Mouse (Mus musculus) neural tube, embryonic 13.5 days (tissue): Measurements from ENCODE around the gene Atp6v1e1. TPM values are rescaled to one million over a fixed set of nuclear protein-coding genes. Genes with fewer than 3 reads are reported as not detected.
"Not testable (repeated sequence)": the region's sequence is repeated elsewhere in the genome, so short reads cannot be mapped to it uniquely, and the experiment has no call there.

ENCODE experiments used
- ATAC-seq: fragments of 200-750 bp; cut with Nextera tagmentation; 2 replicates; pipeline ENCODE4 v1.8.0; 2017; ENCODE audit warnings: low read depth, mild to moderate bottlenecking, moderate TSS enrichment, moderate library complexity
- H3K27ac ChIP-seq: fragments of 300-500 bp; sonication (generic); replicated peaks from 2 replicates; pipeline ENCODE4 v1.5.1; 2015; ENCODE audit warnings: moderate library complexity, mild to moderate bottlenecking, inconsistent platforms
- H3K27me3 ChIP-seq: fragments of 300-500 bp; sonication (generic); 2 replicates; pipeline ENCODE4 v1.6.1; 2015; ENCODE audit warnings: mild to moderate bottlenecking, inconsistent platforms
- H3K36me3 ChIP-seq: fragments of 300-500 bp; sonication (generic); 2 replicates; pipeline ENCODE4 v1.6.1; 2015; ENCODE audit warnings: mild to moderate bottlenecking, inconsistent platforms
- H3K4me1 ChIP-seq: fragments of 300-500 bp; sonication (generic); replicated peaks from 2 replicates; pipeline ENCODE4 v1.6.1; 2015; ENCODE audit warnings: inconsistent platforms
- H3K4me2 ChIP-seq: fragments of 300-500 bp; sonication (generic); 2 replicates; pipeline ENCODE4 v1.6.1; 2015; ENCODE audit warnings: inconsistent platforms, mild to moderate bottlenecking, moderate library complexity
- H3K4me3 ChIP-seq: fragments of 300-500 bp; sonication (generic); 2 replicates; pipeline ENCODE4 v1.5.1; 2015; ENCODE audit warnings: mild to moderate bottlenecking, inconsistent platforms
- H3K9ac ChIP-seq: fragments of 300-500 bp; sonication (generic); 2 replicates; pipeline ENCODE4 v1.6.1; 2015; ENCODE audit warnings: moderate library complexity, mild to moderate bottlenecking, inconsistent platforms
- H3K9me3 ChIP-seq: fragments of 300-500 bp; sonication (generic); 2 replicates; pipeline ENCODE4 v1.6.1; 2016; ENCODE audit warnings: inconsistent platforms
- WGBS: fragments of 180-500 bp; shearing (Covaris S2); methylation state at CpG from one replicate; pipeline ENCODE4 v1.1.7; 2015; 5-methylcytosine and 5-hydroxymethylcytosine counted together
- polyA plus RNA-seq: library from polyadenylated mRNA; unstranded; fragments of >200 nt; fragmentation: Nextera tagmentation; extraction: Ambion mirVana; gene quantifications from 2 replicates; pipeline ENCODE4 v1.2.1, GENCODE M21; 2015

Atp6v1e1 gene
- polyA plus RNA-seq, 1 experiment from 2014 or later = 301 TPM

DNA sequence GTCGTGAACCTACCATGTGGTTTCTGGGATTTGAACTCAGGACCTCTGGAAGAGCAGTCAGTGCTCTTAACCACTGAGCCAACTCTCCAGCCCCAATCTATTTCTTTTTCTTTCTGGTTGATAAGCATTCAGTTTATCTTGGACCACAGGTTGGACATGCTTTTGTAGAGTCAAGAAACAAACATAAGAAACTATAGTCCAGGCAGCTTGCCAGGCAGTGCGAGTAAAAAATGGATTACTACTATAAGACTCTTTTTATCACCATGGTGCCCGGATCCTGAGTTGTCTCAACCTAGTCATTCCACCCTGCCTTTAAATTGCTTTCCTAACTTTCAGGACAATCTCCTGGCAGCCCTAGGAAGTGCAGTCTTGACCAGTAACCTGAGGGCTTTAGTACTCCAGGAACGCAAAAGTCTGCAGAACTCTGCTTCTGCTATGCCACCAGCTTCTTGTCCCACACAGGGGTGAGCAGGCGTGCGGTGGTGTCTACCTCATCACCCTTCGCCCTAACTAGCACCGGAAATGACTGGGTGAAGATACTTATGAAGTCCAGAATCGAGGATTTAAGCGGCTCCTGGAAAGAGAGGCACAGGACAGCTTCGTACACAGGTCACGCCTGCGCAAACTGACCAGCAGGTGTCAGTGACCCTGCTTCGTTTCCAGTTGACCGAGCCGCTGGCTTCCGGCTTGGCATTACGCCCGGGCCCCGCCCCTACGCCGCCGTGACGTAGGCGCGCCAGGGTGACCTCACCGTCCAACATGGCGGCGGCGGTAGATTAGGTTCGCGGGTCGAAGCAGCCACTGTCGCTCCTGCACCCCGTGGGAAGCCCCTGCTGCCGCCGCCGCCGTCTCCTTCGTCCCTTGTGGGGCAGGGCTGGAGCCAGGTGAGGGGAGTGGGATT is 13.1 kb upstream of the Atp6v1e1 start, which contains the start of gene Bcl2l13:
TSS of gene Bcl2l13 (plus strand) at position 739 of the 901 bp plus-strand sequence.
- peak within 1 kb of the TSS; percentile 67 for H3K4me3 ChIP-seq
- peak within 1 kb of the TSS; percentile 74 for H3K4me2 ChIP-seq
- 0 out of 2 replicates have a peak, but pooled peaks cover 6% of the 10 kb centered on the region for H3K36me3 ChIP-seq
- peak; percentile 95 for ATAC-seq
- H3K9ac ChIP-seq = peak within 1 kb of the TSS; percentile 97
- 5% methylated on average over 40 of the region's 40 CpGs for WGBS
- no peaks in the 10 kb centered on the region for H3K9me3 ChIP-seq
- H3K27me3 ChIP-seq = no peaks in the 10 kb centered on the region; the same call in 1 of the 2 replicates
- peak within 1 kb of the TSS; percentile 98 for H3K27ac ChIP-seq
- peaks cover 19% of the 10 kb centered on the region for H3K4me1 ChIP-seq

DNA sequence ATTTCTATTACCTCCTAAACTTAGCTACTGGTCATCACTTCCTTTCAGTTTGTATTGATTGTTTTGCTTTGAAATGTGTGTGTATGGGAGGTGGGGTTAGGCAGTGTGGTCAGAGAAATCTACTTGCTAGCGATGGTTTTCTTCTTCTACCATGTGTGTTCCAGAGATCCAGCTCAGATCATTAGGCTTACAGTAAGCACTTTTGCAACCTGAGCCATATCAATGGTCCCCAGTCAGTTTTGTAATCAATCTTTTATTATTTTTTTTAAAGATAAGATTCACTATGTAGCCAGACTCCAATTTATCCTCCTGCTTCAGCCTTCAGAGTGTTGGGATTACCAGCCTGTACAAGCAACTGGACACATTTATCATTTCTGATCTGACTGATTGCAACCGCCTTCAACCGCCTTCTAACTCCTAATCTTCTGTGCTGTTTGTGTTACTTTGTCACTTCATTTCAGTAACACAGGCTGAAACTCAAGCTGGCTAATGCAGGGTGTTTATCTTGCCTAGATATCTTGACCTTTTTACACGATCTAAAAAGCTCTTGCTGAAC is 12.3 kb upstream of the Atp6v1e1 start:
- no peak overlapping the region for H3K9ac ChIP-seq
- 90% methylated on average over 4 of the region's 4 CpGs for WGBS
- no peaks in the 10 kb centered on the region; the same call in 1 of the 2 replicates for H3K27me3 ChIP-seq
- 0 out of 2 replicates have a peak, but pooled peaks cover 2% of the 10 kb centered on the region for H3K36me3 ChIP-seq
- no peak overlapping the region for H3K4me3 ChIP-seq
- no peak overlapping the region for H3K27ac ChIP-seq
- ATAC-seq = no peak
- no peak overlapping the region for H3K4me2 ChIP-seq
- H3K9me3 ChIP-seq = no peaks in the 10 kb centered on the region
- H3K4me1 ChIP-seq = peaks cover 19% of the 10 kb centered on the region

DNA sequence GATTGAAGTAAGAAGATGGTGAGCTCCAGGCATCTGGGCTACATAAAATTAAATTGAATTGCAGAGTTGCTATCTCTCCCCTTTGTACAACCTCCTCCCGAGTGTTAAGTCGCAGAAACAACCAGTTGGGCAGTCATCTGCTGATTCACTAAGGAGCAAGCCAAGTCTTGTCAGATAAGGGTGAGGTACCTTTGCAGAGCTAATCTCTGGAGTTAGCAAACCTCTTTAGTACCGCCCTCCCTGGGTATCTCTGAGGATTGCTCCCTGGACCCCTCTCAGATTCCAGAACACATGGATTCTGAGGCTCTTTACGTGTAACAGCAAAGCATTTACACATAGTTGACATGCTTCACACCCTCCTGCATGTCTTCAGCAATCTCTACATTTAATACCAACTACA is 9.5 kb upstream of the Atp6v1e1 start:
- H3K36me3 ChIP-seq = no peaks in the 10 kb centered on the region
- 79% methylated on average over 4 of the region's 4 CpGs for WGBS
- no peak overlapping the region for H3K4me3 ChIP-seq
- H3K27me3 ChIP-seq = peaks cover 3% of the 10 kb centered on the region; the same call in 1 of the 2 replicates
- H3K9ac ChIP-seq = no peak overlapping the region
- ATAC-seq = no peak
- no peaks in the 10 kb centered on the region for H3K9me3 ChIP-seq
- H3K4me1 ChIP-seq = peaks cover 11% of the 10 kb centered on the region
- no peak overlapping the region for H3K27ac ChIP-seq
- H3K4me2 ChIP-seq = no peak overlapping the region

DNA sequence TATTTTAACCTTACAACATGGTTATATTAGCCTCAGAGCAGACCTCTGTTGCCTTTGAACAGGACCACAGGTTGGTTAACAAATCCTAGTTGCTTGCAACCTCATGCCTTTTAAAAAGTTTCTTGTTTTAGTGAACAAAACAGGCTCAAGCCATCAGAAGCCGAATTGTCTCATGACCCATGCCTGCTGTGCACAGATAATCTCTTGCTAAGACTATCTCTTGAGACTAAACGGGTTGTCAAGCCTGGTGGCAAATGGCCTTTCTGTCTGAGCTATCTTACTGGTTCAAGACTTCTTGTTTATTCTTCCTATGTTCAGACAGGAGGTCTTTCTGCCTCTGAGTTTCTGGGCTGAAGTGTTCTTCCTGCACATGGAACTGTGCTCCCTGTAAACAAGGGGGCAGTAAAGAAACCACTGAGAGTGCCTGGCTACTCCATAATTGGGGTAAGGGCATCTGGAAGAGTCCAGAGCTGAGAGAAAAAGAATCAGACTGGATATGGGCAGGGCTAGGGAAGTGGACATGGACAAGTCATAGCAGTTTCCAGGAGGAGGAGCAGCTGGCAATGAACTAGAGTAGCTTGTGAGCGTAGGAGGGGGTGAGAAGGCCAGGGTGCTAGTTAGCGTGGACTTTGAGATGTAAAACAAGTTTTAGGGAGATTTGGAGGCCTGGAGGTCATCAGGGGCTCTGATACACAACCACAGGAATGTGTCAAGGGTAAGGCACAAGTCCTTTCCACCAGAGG is 8.4 kb upstream of the Atp6v1e1 start:
- 0 out of 2 replicates have a peak, but pooled peaks cover 5% of the 10 kb centered on the region for H3K4me1 ChIP-seq
- ATAC-seq = no peak
- no peak overlapping the region for H3K9ac ChIP-seq
- peaks cover 3% of the 10 kb centered on the region; the same call in 1 of the 2 replicates for H3K27me3 ChIP-seq
- H3K4me3 ChIP-seq = no peak overlapping the region
- no peaks in the 10 kb centered on the region for H3K36me3 ChIP-seq
- 62% methylated on average over 4 of the region's 4 CpGs for WGBS
- H3K27ac ChIP-seq = no peak overlapping the region
- H3K9me3 ChIP-seq = no peaks in the 10 kb centered on the region
- no peak overlapping the region for H3K4me2 ChIP-seq

DNA sequence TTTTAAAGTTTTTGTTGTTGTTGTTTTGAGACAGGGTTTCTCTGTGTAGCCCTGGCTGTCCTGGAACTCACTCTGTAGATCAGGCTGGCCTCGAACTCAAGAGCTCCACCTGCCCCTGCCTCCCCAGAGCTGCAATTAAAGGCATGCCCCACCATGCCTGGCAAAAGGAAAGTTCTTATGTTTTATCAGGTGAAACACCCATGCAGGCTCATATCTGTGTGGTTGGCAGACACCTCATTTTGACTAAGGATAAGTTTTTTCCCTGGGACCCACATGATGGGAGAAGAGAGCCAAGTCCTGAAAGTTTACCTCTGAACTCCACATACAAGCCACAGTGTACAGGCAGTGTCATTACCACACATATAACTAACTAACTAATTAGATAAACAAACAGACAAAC is 7.5 kb upstream of the Atp6v1e1 start:
- H3K36me3 ChIP-seq = no peaks in the 10 kb centered on the region
- 46% methylated on average over 1 of the region's 1 CpGs for WGBS
- no peak overlapping the region for H3K4me3 ChIP-seq
- H3K4me1 ChIP-seq = no peaks in the 10 kb centered on the region
- H3K4me2 ChIP-seq = no peak overlapping the region
- H3K27me3 ChIP-seq = peaks cover 3% of the 10 kb centered on the region; the same call in 1 of the 2 replicates
- no peak overlapping the region for H3K27ac ChIP-seq
- ATAC-seq = no peak
- no peak overlapping the region for H3K9ac ChIP-seq
- H3K9me3 ChIP-seq = no peaks in the 10 kb centered on the region

DNA sequence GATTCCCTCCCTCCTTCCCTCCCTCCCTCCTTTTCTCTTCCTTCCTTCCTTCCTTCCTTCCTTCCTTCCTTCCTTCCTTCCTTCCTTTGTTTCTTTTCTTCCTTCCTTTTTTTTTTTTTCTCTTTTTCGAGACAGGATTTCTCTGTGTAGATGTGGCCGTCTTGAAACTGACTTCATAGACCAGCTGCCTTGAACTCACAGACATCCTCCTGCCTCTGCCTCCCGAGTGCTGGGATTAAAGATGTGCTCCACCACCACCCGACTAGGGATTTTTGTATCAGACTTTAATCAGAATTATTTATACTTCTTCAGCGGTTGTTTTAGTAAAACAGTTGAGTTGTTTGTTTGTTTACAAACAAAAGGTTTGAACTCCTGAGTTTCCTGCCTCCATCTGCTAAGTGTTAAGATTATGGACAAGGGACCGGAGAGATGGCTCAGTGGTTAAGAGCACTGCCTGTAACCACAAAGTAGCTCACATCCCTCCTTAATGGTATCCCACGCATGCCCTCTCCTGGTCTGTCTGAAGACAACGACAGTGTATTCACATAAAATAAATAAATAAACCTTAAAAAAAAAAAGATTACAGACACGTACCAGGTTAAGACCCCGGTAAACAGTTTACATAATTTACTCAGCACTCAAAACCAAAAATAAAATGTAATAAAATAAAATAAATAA is 483 bp upstream of the Atp6v1e1 start:
- peaks cover 25% of the 10 kb centered on the region for H3K4me1 ChIP-seq
- H3K9ac ChIP-seq = 0 out of 2 replicates have a peak overlapping the region, but pooled peaks have one; percentile 47
- peak overlapping the region; percentile 64; the same call in 1 of the 2 replicates for H3K27ac ChIP-seq
- peaks cover 13% of the 10 kb centered on the region for H3K36me3 ChIP-seq
- H3K4me2 ChIP-seq = peak overlapping the region; percentile 75
- peak; percentile 55 for ATAC-seq
- WGBS = 66% methylated on average over 10 of the region's 10 CpGs
- peak overlapping the region; percentile 95 for H3K4me3 ChIP-seq
- H3K9me3 ChIP-seq = no peaks in the 10 kb centered on the region
- 0 out of 2 replicates have a peak, but pooled peaks cover 3% of the 10 kb centered on the region for H3K27me3 ChIP-seq

DNA sequence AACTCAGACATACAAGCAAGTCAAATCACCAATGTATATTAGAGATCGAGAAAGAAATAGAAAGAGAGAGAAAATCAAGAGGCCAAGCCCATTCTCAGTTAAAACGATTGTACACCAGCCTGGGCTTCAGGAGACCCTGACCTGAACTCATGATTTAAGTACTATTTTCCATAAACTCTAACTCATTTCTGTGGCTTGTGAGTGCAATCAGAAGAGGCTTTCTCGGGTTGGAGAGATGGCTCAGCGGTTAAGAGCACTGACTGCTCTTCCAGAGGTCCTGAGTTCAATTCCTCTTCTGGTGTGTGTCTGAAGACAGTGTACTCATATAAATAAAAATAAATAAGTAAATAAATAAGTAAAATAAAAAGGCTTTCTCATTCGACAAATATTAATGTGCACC is 878 bp downstream of the Atp6v1e1 start:
- Histone ChIP-seq H3K9ac (peak overlapping the region; percentile 86), H3K27me3 (no peaks in the 10 kb centered on the region), H3K4me2 (peak overlapping the region; percentile 75), H3K4me1 (peaks cover 25% of the 10 kb centered on the region), H3K4me3 (peak overlapping the region; percentile 95), H3K36me3 (peaks cover 23% of the 10 kb centered on the region), H3K9me3 (no peaks in the 10 kb centered on the region), H3K27ac (no peak overlapping the region)
- WGBS = 58% methylated on average over 5 of the region's 5 CpGs
- 0 out of 2 replicates have a peak, but pooled peaks have one; percentile 2 for ATAC-seq

DNA sequence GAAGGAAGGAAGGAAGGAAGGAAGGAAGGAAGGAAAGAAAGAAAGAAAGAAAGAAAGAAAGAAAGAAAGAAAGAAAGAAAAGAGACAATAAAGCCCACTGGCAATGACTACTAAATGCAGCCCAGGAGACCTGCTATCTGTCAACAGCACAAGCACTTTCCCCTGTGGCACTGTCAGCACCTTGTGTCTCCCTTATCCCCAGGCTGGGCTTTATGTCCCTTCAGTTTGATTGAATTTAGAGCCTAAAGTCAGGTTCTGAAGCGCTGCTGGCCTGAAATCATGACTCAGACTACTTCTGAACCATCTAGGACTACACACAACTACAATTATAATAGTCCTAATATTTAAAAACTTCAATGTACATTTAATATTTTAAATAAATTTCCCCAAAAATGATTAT is 1.7 kb downstream of the Atp6v1e1 start:
- Histone ChIP-seq H3K27ac (no peak overlapping the region), H3K4me2 (peak overlapping the region; percentile 75), H3K9ac (peak overlapping the region; percentile 86; the same call in 1 of the 2 replicates), H3K4me1 (peaks cover 25% of the 10 kb centered on the region), H3K4me3 (peak overlapping the region; percentile 95), H3K9me3 (no peaks in the 10 kb centered on the region), H3K36me3 (peaks cover 23% of the 10 kb centered on the region), H3K27me3 (no peaks in the 10 kb centered on the region)
- 100% methylated on average over 1 of the region's 1 CpGs for WGBS
- no peak for ATAC-seq

DNA sequence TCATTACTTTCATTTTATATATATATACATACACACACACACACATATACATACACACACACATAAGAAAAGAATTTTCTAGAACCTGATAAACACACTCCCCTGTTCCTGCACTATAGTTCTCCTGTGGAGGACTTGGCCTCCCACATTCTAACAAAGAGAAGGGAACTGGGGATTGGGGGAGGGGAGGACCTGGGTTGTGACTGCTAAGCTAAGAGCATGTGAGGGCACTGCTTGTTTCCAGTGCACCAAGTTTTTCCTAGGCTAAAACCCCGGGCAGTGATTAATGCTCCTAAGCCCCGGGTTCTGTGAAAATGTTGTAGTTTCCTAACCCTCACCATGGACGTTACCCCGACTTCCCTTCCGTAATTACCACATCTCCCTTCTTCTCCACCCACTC is 2.4 kb downstream of the Atp6v1e1 start:
- WGBS = 90% methylated on average over 5 of the region's 5 CpGs
- Histone ChIP-seq H3K4me1 (peaks cover 25% of the 10 kb centered on the region), H3K36me3 (peaks cover 23% of the 10 kb centered on the region), H3K4me2 (no peak overlapping the region), H3K27me3 (no peaks in the 10 kb centered on the region), H3K4me3 (no peak overlapping the region), H3K9ac (no peak overlapping the region), H3K27ac (no peak overlapping the region), H3K9me3 (no peaks in the 10 kb centered on the region)
- ATAC-seq = no peak

DNA sequence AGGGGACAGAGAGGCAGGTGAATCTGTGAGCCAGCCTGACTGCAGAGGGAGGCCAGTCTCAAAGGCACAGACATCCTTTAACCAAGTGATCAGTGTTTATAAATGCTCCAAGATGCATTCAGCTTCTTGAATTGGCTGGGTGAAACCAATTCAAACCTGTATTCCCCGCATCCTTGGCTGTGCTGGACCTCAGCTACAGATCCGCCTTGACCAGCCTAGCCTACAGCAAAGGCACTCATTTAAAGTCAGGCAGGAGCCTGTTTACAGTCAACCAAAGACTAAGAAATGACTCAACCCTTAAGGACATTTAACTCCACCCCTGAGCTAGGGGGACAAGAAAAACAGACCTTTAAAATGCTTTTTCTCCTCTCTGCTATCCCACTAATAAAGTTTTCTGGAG is 3.3 kb downstream of the Atp6v1e1 start:
- no peak overlapping the region for H3K4me3 ChIP-seq
- WGBS = 94% methylated on average over 2 of the region's 2 CpGs
- no peaks in the 10 kb centered on the region for H3K9me3 ChIP-seq
- H3K4me2 ChIP-seq = no peak overlapping the region
- H3K27me3 ChIP-seq = no peaks in the 10 kb centered on the region
- ATAC-seq = no peak
- H3K9ac ChIP-seq = no peak overlapping the region
- no peak overlapping the region for H3K27ac ChIP-seq
- peaks cover 23% of the 10 kb centered on the region for H3K36me3 ChIP-seq
- peaks cover 25% of the 10 kb centered on the region for H3K4me1 ChIP-seq

DNA sequence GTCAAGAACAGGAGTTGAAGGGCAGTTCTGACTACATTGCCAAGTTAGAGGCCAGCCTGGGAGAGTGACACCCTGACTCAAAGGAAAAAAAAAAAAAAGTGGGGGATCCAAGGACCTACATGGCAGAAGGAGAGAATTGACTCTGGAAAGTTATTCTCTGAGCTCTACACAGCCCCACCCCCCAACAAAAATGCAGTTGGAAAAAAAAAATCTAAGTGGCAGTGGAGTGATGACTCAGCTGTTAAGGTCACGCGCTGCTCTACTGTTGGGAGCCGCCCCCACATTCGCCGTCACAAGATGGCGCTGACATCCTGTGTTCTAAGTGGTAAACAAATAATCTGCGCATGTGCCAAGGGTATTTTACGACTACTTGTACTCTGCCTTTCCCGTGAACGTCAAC is 10.6 kb downstream of the Atp6v1e1 start:
- WGBS = 94% methylated on average over 10 of the region's 10 CpGs

More for the DNA sequence above, 10.6 kb downstream of the Atp6v1e1 start:
- H3K9me3 ChIP-seq, H3K27ac ChIP-seq, H3K27me3 ChIP-seq, H3K4me1 ChIP-seq, H3K4me3 ChIP-seq, H3K4me2 ChIP-seq, H3K9ac ChIP-seq, ATAC-seq: not testable (repeated sequence)
- H3K36me3 ChIP-seq = peaks cover 49% of the 10 kb centered on the region
